8 mouse cellular contexts compared by ENCODE assay signal in genomic region chr2:51934574-51935334, GRCm38 (mm10). TPM values are rescaled to one million over a fixed set of nuclear protein-coding genes. Genes with fewer than 3 reads are reported as not detected.
A peak's percentile ranks its signal among the peaks of the same experiment; 100 is the strongest.
DNase-seq lines count a peak whose midpoint lies in the region; ATAC-seq lines count a peak whose summit lies in the region.

Gene Rbm43 (minus strand): TSS chr2:51935163.

- peak; percentile 80 for ATAC-seq in intestine, embryonic 14.5 days (replicated peaks; ENCODE audit: low FRiP score, low TSS enrichment, low read depth)
- peak; percentile 71 for ATAC-seq in megakaryocyte-erythroid progenitor cell, adult 5-6 weeks (replicated peaks; ENCODE audit: low FRiP score, low TSS enrichment, poor library complexity, severe bottlenecking)

- H3K4me1 ChIP-seq in intestine, embryonic 14.5 days (replicated peaks; ENCODE audit: control insufficient read depth, insufficient read depth, low read length) = no peaks in the 10 kb centered on the region; the same call in 1 of the 2 replicates

- peak within 1 kb of the TSS; percentile 59 for H3K4me3 ChIP-seq in intestine, embryonic 14.5 days (ENCODE audit: low read depth, low read length)

- peak within 1 kb of the TSS; percentile 57 for H3K9ac ChIP-seq in intestine, embryonic 14.5 days (ENCODE audit: low read length)

- peak within 1 kb of the TSS; percentile 76 for H3K4me2 ChIP-seq in intestine, embryonic 14.5 days (ENCODE audit: low read length)

- intact Hi-C loops in left cerebral cortex, postnatal 14 days (cut with DNase I) = loop anchor here (2.0 kb wide), 1 partner anchor 138 kb away; the partner anchor contains the start of gene Rif1

- H3K36me3 ChIP-seq in intestine, embryonic 14.5 days (ENCODE audit: control insufficient read depth, insufficient read depth, low read length) = peaks cover under 1% of the 10 kb centered on the region; the same call in 1 of the 2 replicates

- no peaks in the 10 kb centered on the region for H3K9me3 ChIP-seq in intestine, embryonic 14.5 days (ENCODE audit: control insufficient read depth, low read length)

- H3K27me3 ChIP-seq in intestine, embryonic 14.5 days (replicated peaks; ENCODE audit: control insufficient read depth, insufficient read depth, low read length) = no peaks in the 10 kb centered on the region

- 2% methylated on average over 48 of the region's 48 CpGs for WGBS in intestine, embryonic 14.5 days

- peak; percentile 57 for DNase-seq in adrenal gland, adult 8-10 months
- DNase-seq in embryo, embryonic 11.5 days (ENCODE audit: low read depth, low spot score) = peak; percentile 51
- peak; percentile 67 for DNase-seq in gastrocnemius, postnatal 25 days
- peak; percentile 88 for DNase-seq in intestine, embryonic 14.5 days (ENCODE audit: low spot score)
- peak; percentile 65 to 69 for DNase-seq in left cerebral cortex, postnatal 14 days (ENCODE audit: low spot score in 2 of 2)
- DNase-seq in right cerebral cortex, postnatal 25 days = peak; percentile 74
- DNase-seq in urinary bladder, postnatal 36 days (ENCODE audit: low spot score in 2 of 2) = peak; percentile 66 to 73

- H3K27ac ChIP-seq in intestine, embryonic 14.5 days (ENCODE audit: low read depth) = peak within 1 kb of the TSS; percentile 54

RNA-seq across cellular contexts. Expression of gene Rbm43, which starts in this region (rescaled TPM):
- total RNA-seq in adrenal gland, adult 8-10 months (2022) = 10 to 100 TPM; 14.1 to 24.5 (median 19.6) TPM
- total RNA-seq in gastrocnemius, postnatal 25 days (2021) = 1 to 10 TPM; 1.4 to 1.8 TPM
- 11.9 TPM in 2 replicates for polyA plus RNA-seq in intestine, embryonic 14.5 days (2014; fragmentation: Nextera tagmentation; extraction: Ambion mirVana)
- 10 to 100 TPM; 13.9 to 16.7 TPM for total RNA-seq in left cerebral cortex, postnatal 14 days (2021)
- 82.4 and 84.5 TPM in 2 replicates for total RNA-seq in megakaryocyte-erythroid progenitor cell, adult 5-6 weeks (2014; fragmentation: Nextera tagmentation)
- total RNA-seq in megakaryocyte-erythroid progenitor cell, adult 5-6 weeks (2017) = 56.6 and 63.1 TPM in 2 replicates

Comparison
In these comparisons a context has a peak if more than half of its experiments do, and no peak if none do; other contexts are left out.
1. Peak in every context shown above with its lines: DNase-seq, ATAC-seq, H3K4me3 ChIP-seq and H3K27ac ChIP-seq.
2. RNA of gene Rbm43 (total RNA-seq): 56.6 to 84.5 TPM in megakaryocyte-erythroid progenitor cell, adult 5-6 weeks, 14.1 to 24.5 TPM in adrenal gland, adult 8-10 months and 13.9 to 16.7 TPM in left cerebral cortex, postnatal 14 days; 1.4 to 1.8 TPM in gastrocnemius, postnatal 25 days; every median in the first group is over 4 times any median in the second.